Mouse (Mus musculus): Measurements from ENCODE around the gene Mpv17l2.
A peak's percentile ranks its signal among the peaks of the same experiment; 100 is the strongest.

Mpv17l2 gene

GRCm38 (mm10) chr8:70749097-70749674 is 11.6 kb downstream of the Mpv17l2 start:
- DNase-seq: peak in 1 of 2 experiments; percentile 2

- DNase-seq: no peak
These were observed 12.3 kb downstream of the Mpv17l2 start for GRCm38 (mm10) chr8:70748246-70749096.

- DNase-seq: no peak
These were observed 13.4 kb downstream of the Mpv17l2 start for GRCm38 (mm10) chr8:70747211-70747890.

GRCm38 (mm10) chr8:70746676-70747075 is 14.1 kb downstream of the Mpv17l2 start:
- DNase-seq: no peak

GRCm38 (mm10) chr8:70745691-70746220 is 15.0 kb downstream of the Mpv17l2 start:
- no peak for DNase-seq

GRCm38 (mm10) chr8:70744806-70745205 is 15.9 kb downstream of the Mpv17l2 start:
- no peak for DNase-seq

- peak; percentile 51 to 64 for DNase-seq
These were observed 16.8 kb downstream of the Mpv17l2 start for GRCm38 (mm10) chr8:70743656-70744590.

- DNase-seq: no peak
These were observed 17.6 kb downstream of the Mpv17l2 start for GRCm38 (mm10) chr8:70742981-70743655.

- DNase-seq: no peak
These were observed 18.6 kb downstream of the Mpv17l2 start for GRCm38 (mm10) chr8:70742176-70742575.

GRCm38 (mm10) chr8:70741661-70742060 is 19.1 kb downstream of the Mpv17l2 start:
- no peak for DNase-seq

GRCm38 (mm10) chr8:70738211-70738610 is 22.5 kb downstream of the Mpv17l2 start:
- no peak for DNase-seq

- no peak for DNase-seq
These were observed 23.0 kb downstream of the Mpv17l2 start for GRCm38 (mm10) chr8:70737705-70738104.

GRCm38 (mm10) chr8:70730956-70731355 is 29.8 kb downstream of the Mpv17l2 start:
- DNase-seq: no peak

- peak in 1 of 2 experiments; percentile 33 for DNase-seq
These were observed 30.8 kb downstream of the Mpv17l2 start for GRCm38 (mm10) chr8:70729808-70730475.

- DNase-seq: no peak
These were observed 34.0 kb downstream of the Mpv17l2 start for GRCm38 (mm10) chr8:70726721-70727120.

GRCm38 (mm10) chr8:70725792-70726447 is 34.8 kb downstream of the Mpv17l2 start:
- DNase-seq: peak in 1 of 2 experiments; percentile 16

GRCm38 (mm10) chr8:70724216-70724615 is 36.5 kb downstream of the Mpv17l2 start:
- DNase-seq: no peak

GRCm38 (mm10) chr8:70723486-70724210 is 37.1 kb downstream of the Mpv17l2 start, which contains the start of gene Pde4c:
Gene Pde4c (plus strand): TSS chr8:70723720.
- DNase-seq: no peak

- DNase-seq: peak in 1 of 2 experiments; percentile 14
These were observed 39.1 kb downstream of the Mpv17l2 start for GRCm38 (mm10) chr8:70721601-70722000.

GRCm38 (mm10) chr8:70720739-70721138 is 40.0 kb downstream of the Mpv17l2 start:
- peak; percentile 91 to 93 for DNase-seq

All from cerebellum, postnatal 14 days (tissue).